Mouse (Mus musculus) cortical plate, adult 2 months (tissue): ENCODE measurements around the gene Tmem184b. TPM values are rescaled to one million over a fixed set of nuclear protein-coding genes. Genes with fewer than 3 reads are reported as not detected.

Experiments used
- H3K27ac ChIP-seq: fragments of 200-500 bp; 2 replicates; pipeline ENCODE4 v1.5.1; 2012; ENCODE audit warnings: low read length, control low read depth, inconsistent platforms; ENCODE audit not compliant: insufficient read depth
- H3K4me1 ChIP-seq: fragments of 200-500 bp; 2 replicates; pipeline ENCODE4 v1.6.1; 2011; ENCODE audit warnings: low read length; ENCODE audit not compliant: control insufficient read depth, insufficient read depth
- H3K4me3 ChIP-seq: fragments of 200-500 bp; 2 replicates; pipeline ENCODE4 v1.5.1; 2011; ENCODE audit warnings: mild to moderate bottlenecking, low read length, control low read depth; ENCODE audit not compliant: insufficient read depth
- CTCF ChIP-seq: fragments of 200-500 bp; IDR thresholded peaks from 2 replicates; pipeline ENCODE4 v1.5.1; 2011; ENCODE audit warnings: mild to moderate bottlenecking, control low read depth, low read length; ENCODE audit not compliant: insufficient read depth; ENCODE audit errors: extremely low read depth
- POLR2A ChIP-seq: fragments of 200-500 bp; IDR thresholded peaks from 2 replicates; pipeline ENCODE4 v1.6.1; 2011; ENCODE audit warnings: mild to moderate bottlenecking, low read length, control low read depth; ENCODE audit not compliant: insufficient read depth; ENCODE audit errors: extremely low read depth
- polyA plus RNA-seq: library from polyadenylated mRNA; depleted of rRNA; stranded (reverse); fragments of >200 nt; gene quantifications from 2 replicates; pipeline ENCODE4 v1.2.3, GENCODE M21; 2012

Gene Tmem184b
- polyA plus RNA-seq, 1 experiment, result 75.6 TPM

DNA sequence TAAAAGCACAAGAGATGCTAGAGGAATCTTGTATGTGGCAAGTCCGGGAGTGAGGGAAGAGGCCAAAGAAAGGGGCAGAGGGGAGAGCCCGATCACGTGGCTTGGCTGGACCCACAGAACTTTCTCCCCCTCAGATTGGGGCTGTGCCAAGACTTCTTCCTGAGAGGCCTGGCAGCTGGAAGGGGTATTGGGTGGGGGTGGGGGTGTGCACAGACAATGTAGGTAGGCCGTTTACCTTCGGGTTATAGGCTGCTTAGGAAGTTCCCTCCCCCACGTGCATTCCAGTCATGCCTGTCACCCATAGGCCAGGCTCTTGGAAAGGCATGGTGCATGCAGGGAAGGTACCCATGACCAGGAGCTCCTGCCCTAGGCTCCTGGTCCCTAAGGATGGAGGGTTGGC lies 43.4 kb downstream of the Tmem184b start:
- no peak overlapping the region for H3K4me3 ChIP-seq
- no peaks in the 10 kb centered on the region; the same call in 1 of the 2 replicates for H3K4me1 ChIP-seq
- TF ChIP-seq POLR2A (no peak), CTCF (no peak)
- H3K27ac ChIP-seq, result no peak overlapping the region

DNA sequence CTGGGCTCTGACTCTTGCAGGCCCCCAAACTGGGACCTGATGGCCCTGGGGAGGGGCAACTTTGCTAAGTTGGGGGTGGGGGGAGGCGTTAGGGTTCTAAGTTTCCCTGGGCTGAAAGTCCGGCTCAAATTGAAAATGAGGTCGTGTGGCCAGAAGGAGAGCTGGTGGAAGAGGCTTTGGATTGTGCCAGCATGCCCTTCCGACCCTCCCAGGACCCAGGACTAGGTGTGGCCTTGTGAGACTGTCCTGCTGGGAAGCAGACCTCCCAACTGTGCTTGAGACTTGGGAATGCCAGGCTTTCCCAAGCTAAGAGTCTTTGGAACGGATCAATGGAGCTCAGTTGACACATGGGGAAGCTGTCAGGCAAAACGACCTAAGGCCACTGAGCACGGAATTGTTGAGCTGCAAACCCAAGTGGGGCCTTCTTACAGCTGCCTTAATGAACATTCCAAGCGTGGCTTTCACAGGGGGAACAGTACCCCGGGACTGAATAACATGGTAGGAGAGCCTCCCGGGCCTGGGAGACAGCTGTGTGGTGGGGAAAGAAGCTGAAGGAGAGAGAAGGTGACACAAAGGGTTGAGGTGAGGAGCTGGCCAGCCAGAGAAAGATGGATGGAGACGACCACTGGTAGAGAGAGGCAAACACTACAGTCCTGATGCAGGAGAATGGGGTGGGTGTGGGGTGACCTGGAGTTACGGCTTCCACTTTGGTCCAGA lies 45.2 kb downstream of the Tmem184b start:
- H3K4me3 ChIP-seq, result no peak overlapping the region
- no peak overlapping the region for H3K27ac ChIP-seq
- no peaks in the 10 kb centered on the region; the same call in 1 of the 2 replicates for H3K4me1 ChIP-seq
- no peak for TF ChIP-seq CTCF
- TF ChIP-seq POLR2A, result no peak

DNA sequence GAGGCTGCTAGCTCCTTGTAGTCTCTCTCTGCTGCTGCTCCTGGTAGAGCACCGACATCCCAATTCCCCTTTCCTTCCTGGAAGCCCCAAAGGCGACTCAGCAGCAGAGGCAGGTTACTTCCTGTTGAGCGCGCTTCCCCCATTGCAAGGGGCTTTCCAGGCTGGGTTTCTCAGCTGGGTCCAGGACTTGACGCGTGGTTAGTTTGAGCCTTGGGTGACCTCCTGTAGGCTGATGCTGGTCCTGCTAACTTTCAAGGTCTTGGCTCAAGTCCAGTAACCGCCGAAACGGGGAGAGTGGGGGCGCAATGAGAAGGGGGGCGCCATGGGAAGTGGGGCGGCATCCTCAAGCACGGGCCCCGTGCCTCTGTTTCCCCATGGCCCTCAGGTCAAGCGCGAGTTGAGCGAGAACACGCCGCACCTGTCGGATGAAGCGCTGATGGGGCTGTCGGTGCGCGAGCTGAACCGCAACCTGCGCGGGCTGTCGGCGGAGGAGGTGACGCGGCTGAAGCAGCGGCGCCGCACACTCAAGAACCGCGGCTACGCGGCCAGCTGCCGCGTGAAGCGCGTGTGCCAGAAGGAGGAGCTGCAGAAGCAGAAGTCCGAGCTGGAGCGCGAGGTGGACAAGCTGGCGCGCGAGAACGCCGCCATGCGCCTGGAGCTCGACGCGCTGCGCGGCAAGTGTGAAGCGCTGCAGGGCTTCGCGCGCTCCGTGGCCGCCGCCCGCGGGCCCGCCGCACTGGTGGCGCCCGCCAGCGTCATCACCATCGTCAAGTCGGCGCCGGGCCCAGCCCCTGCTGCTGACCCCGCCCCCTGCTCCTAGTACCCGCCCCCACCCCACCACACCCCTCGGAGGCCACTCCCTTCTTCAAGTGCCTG lies 46.1 kb downstream of the Tmem184b start:
- Histone ChIP-seq H3K4me1 (no peaks in the 10 kb centered on the region; the same call in 1 of the 2 replicates), H3K4me3 (peak overlapping the region; percentile 32; the same call in 1 of the 2 replicates), H3K27ac (peak overlapping the region; percentile 10; the same call in 1 of the 2 replicates)
- TF ChIP-seq POLR2A (no peak), CTCF (no peak)

DNA sequence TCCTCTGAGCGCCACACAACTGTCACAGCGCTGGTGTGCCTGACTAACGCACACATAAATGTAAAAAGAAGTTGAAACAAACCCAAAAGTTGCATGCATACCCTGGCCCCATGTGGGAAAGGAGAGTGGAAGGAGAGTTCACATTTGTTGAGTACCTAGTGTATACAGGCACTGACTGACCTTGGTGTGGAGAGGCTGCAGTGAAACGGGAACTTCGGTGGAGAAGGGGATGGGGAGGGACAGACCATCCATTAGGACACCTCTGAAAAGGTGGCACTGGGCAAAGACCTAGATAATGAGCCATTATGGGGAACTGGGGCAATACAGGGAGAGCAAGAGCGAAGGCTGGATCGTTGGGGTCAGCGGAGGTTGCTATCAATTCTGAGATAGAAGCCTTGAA lies 46.9 kb downstream of the Tmem184b start:
- Histone ChIP-seq H3K4me1 (no peaks in the 10 kb centered on the region; the same call in 1 of the 2 replicates), H3K27ac (no peak overlapping the region), H3K4me3 (no peak overlapping the region)
- no peak for TF ChIP-seq CTCF
- TF ChIP-seq POLR2A, result no peak

DNA sequence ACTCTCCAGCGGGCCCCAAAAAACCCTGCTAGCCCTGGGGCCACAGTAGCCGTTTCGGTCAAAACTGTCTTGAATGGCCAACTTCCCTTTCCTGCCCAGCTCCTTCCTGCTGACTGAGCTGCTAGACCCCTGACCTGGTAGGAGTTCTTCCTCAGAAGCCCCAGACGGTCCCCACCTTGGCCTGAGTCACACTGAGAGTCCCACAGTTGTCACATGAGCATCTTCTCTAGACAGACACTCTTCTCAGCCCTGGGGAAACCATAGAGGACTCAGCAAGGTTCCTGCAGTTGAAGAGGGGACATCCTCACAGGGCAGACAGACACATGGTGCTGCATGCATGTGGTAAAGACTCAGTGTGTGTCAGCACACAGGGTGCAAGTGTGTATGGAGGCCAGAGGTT lies 48.8 kb downstream of the Tmem184b start:
- Histone ChIP-seq H3K4me3 (no peak overlapping the region), H3K4me1 (no peaks in the 10 kb centered on the region; the same call in 1 of the 2 replicates), H3K27ac (no peak overlapping the region)
- TF ChIP-seq CTCF (no peak), POLR2A (no peak)

DNA sequence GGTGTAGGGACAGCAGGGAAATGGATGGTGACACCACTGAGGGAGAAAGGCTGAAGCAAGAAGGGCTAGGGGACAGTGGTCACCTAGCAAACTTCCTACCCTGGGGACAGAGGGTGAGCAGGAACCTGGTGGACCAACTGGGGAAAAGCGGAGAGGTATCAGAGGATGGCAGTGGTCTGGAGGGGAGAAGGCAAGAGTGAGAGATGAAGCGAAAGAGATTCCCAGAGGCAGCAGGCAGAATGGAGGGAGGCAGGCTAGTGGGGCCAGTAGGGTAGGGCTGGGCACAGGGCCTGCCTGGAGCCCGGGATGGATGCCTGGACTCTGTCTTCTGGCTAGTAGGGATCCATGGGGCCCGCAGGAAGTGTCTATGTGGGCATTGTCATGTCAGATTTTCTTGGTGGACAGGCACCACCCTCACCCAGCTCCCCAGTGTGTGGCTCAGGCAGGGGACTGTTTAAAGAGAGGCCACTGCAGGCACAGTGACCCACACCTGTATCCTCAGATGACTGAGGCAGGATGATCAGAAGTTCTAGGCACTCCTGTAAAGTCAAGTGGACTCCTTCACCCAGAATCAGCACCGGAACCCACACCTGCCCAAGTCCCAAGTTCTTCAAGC lies 49.6 kb downstream of the Tmem184b start:
- no peak overlapping the region for H3K27ac ChIP-seq
- TF ChIP-seq CTCF, result no peak
- TF ChIP-seq POLR2A, result no peak
- no peaks in the 10 kb centered on the region; the same call in 1 of the 2 replicates for H3K4me1 ChIP-seq
- no peak overlapping the region for H3K4me3 ChIP-seq

DNA sequence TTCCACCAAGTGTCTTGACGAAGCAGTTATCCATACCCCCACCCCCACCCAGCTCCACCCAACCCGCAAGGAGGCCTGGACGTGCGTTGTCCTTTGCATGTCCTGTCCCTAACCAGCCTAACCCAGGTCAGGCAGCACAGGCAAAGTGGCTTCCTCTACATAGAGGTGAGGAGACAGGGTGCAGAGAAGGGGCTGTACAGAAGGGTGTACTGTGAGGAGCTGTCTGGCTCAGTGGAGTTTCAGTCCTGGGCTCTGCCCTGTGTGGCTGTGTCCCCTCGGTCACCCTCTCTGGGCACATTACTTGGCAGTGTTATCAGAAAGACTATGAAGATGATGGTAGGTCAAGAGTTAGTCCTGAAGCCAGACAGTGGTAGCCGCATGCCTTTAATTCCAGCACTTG lies 50.9 kb downstream of the Tmem184b start:
- TF ChIP-seq POLR2A (no peak), CTCF (no peak)
- H3K4me1 ChIP-seq, result peaks cover 2% of the 10 kb centered on the region
- no peak overlapping the region for H3K27ac ChIP-seq
- H3K4me3 ChIP-seq, result no peak overlapping the region

DNA sequence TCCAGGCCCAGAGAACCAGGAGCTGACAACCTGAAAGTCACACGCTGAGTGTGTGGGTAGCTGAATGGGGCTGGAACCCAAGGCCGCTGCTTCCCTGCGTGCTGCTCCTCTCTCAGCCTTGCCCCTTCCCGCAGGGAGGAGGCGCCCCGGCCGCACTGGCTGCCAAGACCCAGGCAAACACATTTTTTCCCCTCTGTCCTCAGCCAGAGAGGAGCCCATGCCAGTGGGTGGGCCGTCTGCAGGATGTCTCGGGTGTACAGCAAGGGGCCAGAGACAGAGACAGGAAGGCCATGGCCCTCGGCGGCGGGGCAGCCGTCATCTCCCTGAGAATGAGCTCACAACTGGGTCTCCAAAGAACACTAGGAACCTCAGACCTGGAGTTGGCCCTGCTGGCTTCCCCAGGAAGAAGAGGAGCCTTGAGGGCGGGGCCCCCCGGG lies 52.0 kb downstream of the Tmem184b start:
- peaks cover 2% of the 10 kb centered on the region; the same call in 1 of the 2 replicates for H3K4me1 ChIP-seq
- H3K4me3 ChIP-seq, result no peak overlapping the region
- TF ChIP-seq POLR2A (no peak), CTCF (no peak)
- no peak overlapping the region for H3K27ac ChIP-seq

DNA sequence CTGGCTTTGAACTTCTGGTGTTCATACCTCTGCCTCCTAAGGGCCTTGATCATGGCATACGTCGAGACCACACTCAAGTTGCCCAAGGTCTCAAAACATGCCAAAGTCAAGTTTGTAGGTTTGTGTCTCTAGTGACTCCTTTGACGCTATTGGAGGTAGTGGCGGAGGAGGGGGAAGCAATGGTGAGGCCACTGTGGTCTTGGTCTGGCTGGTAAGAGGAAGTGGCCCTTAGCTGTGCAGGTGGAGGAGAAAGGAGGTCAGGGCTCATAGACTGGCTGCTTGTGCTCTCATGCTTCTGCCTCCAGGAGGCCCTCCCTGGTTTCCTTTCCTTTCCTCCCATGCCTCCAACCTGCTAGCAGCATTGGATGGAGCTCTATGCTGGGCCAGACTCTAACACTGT lies 52.5 kb downstream of the Tmem184b start:
- no peak overlapping the region for H3K4me3 ChIP-seq

More for the DNA sequence above, 52.5 kb downstream of the Tmem184b start:
- Histone ChIP-seq H3K4me1 (peaks cover 2% of the 10 kb centered on the region; the same call in 1 of the 2 replicates), H3K27ac (no peak overlapping the region)
- no peak for TF ChIP-seq CTCF
- TF ChIP-seq POLR2A, result no peak
